ENCODE assay signal across 8 mouse cellular contexts in genomic region chr2:130628424-130628823, GRCm38 (mm10). TPM values are rescaled to one million over a fixed set of nuclear protein-coding genes. Genes with fewer than 3 reads are reported as not detected.
DNase-seq lines count a peak whose midpoint lies in the region; ATAC-seq and TF ChIP-seq lines count a peak whose summit lies in the region.

No protein-coding gene starts in this region.

- peaks cover 2% of the 10 kb centered on the region for H3K36me3 ChIP-seq in kidney, adult 2 months (ENCODE audit: control insufficient read depth, insufficient read depth, low read length)
- peaks cover 50% of the 10 kb centered on the region for H3K36me3 ChIP-seq in forebrain, embryonic 10.5 days (replicated peaks)
- H3K36me3 ChIP-seq in liver, embryonic 11.5 days (ENCODE audit: control insufficient read depth, insufficient read depth, low read length): peaks cover 11% of the 10 kb centered on the region

- TF ChIP-seq CTCF in kidney, adult 2 months (conservative IDR thresholded peaks at IDR 0.05; ENCODE audit: insufficient read depth, insufficient read length, low read depth, low read length): peak; percentile 23; the same call in 1 of the 2 replicates

- H3K9ac ChIP-seq in liver, embryonic 11.5 days (ENCODE audit: low read depth, low read length): no peak overlapping the region

- intact Hi-C loops in left cerebral cortex, postnatal 4 days (cut with DNase I): no loop called here

- H3K9me3 ChIP-seq in forebrain, embryonic 10.5 days: no peaks in the 10 kb centered on the region
- H3K9me3 ChIP-seq in liver, embryonic 11.5 days (ENCODE audit: control insufficient read depth, low read length): no peaks in the 10 kb centered on the region

- no peak for ATAC-seq in liver, embryonic 11.5 days (replicated peaks; ENCODE audit: low FRiP score)

- no peak overlapping the region for H3K27ac ChIP-seq in kidney, adult 2 months (ENCODE audit: insufficient read depth, low read depth, low read length)
- no peak overlapping the region for H3K27ac ChIP-seq in forebrain, embryonic 10.5 days
- H3K27ac ChIP-seq in liver, embryonic 11.5 days (ENCODE audit: low read depth, low read length): no peak overlapping the region

- no peaks in the 10 kb centered on the region for H3K27me3 ChIP-seq in kidney, adult 2 months (replicated peaks; ENCODE audit: control insufficient read depth, insufficient read depth, low read length)
- peaks cover 22% of the 10 kb centered on the region for H3K27me3 ChIP-seq in forebrain, embryonic 10.5 days (ENCODE audit: poor library complexity, severe bottlenecking)
- H3K27me3 ChIP-seq in liver, embryonic 11.5 days (replicated peaks; ENCODE audit: control insufficient read depth, insufficient read depth, low read length): peaks cover 6% of the 10 kb centered on the region

- DNase-seq in kidney, adult 2 months: no peak
- DNase-seq in kidney, adult 11 months: no peak
- DNase-seq in ES-CJ7 (ENCODE audit: low read depth, low spot score): peak; percentile 79
- DNase-seq in forebrain, embryonic 10.5 days (ENCODE audit: extremely low spot score, low spot score): no peak
- no peak for DNase-seq in liver, embryonic 11.5 days (ENCODE audit: low spot score)
- no peak for DNase-seq in Muller cell, postnatal 12 days (ENCODE audit: inconsistent ontology term)
- DNase-seq in left cerebral cortex, adult 18-20 months (ENCODE audit: low spot score in 2 of 2): no peak
- DNase-seq in left cerebral cortex, postnatal 4 days: no peak

- H3K4me2 ChIP-seq in liver, embryonic 11.5 days: peak overlapping the region; percentile 85

- TF ChIP-seq POLR2A in kidney, adult 2 months (IDR thresholded peaks at IDR 0.05; ENCODE audit: low read depth, low read length): no peak

- peaks cover 20% of the 10 kb centered on the region for H3K4me1 ChIP-seq in kidney, adult 2 months (ENCODE audit: control insufficient read depth, insufficient read depth, low read length)
- peaks cover 32% of the 10 kb centered on the region for H3K4me1 ChIP-seq in forebrain, embryonic 10.5 days
- peaks cover 4% of the 10 kb centered on the region; the same call in 1 of the 2 replicates for H3K4me1 ChIP-seq in liver, embryonic 11.5 days (replicated peaks; ENCODE audit: control insufficient read depth, insufficient read depth, low read length)

- 71% methylated on average over 3 of the region's 3 CpGs for WGBS in kidney, adult 2 months
- WGBS in forebrain, embryonic 10.5 days: 67% methylated on average over 3 of the region's 3 CpGs
- WGBS in liver, embryonic 11.5 days: 54% methylated on average over 3 of the region's 3 CpGs

- H3K4me3 ChIP-seq in kidney, adult 2 months (ENCODE audit: insufficient read depth, low read depth, low read length): no peak overlapping the region
- H3K4me3 ChIP-seq in forebrain, embryonic 10.5 days: peak overlapping the region; percentile 84
- peak overlapping the region; percentile 93 for H3K4me3 ChIP-seq in liver, embryonic 11.5 days (ENCODE audit: low read depth, low read length)

RNA-seq across cellular contexts. Expression of gene Fastkd5, which starts 1.4 kb away (rescaled TPM):
- 3.4 and 4.0 TPM in 2 replicates for polyA plus RNA-seq in kidney, adult 2 months (2012; rRNA removed)
- polyA plus RNA-seq in forebrain, embryonic 10.5 days (2016; fragmentation: Nextera tagmentation; extraction: Ambion mirVana): 21.4 and 22.7 TPM in 2 replicates
- 26.3 and 30.8 TPM in 2 replicates for polyA plus RNA-seq in liver, embryonic 11.5 days (2014; fragmentation: Nextera tagmentation; extraction: Ambion mirVana)
- total RNA-seq in left cerebral cortex, adult 18-20 months (2021): 10 to 100 TPM in 1 of 2 experiments, 1 to 10 TPM in 1; 7.8 to 13.4 TPM
- 1 to 10 TPM; 7.8 to 9.7 TPM for total RNA-seq in left cerebral cortex, postnatal 4 days (2021)

RNA-seq across cellular contexts. Expression of gene Ubox5, which starts 1.4 kb away (rescaled TPM):
- 7.3 and 8.0 TPM in 2 replicates for polyA plus RNA-seq in kidney, adult 2 months (2012; rRNA removed)
- 21.9 and 22.0 TPM in 2 replicates for polyA plus RNA-seq in forebrain, embryonic 10.5 days (2016; fragmentation: Nextera tagmentation; extraction: Ambion mirVana)
- 14.4 and 14.8 TPM in 2 replicates for polyA plus RNA-seq in liver, embryonic 11.5 days (2014; fragmentation: Nextera tagmentation; extraction: Ambion mirVana)
- total RNA-seq in left cerebral cortex, adult 18-20 months (2021): 10 to 100 TPM in 1 of 2 experiments, 1 to 10 TPM in 1; 8.2 to 10.7 TPM
- total RNA-seq in left cerebral cortex, postnatal 4 days (2021): 1 to 10 TPM; 8.8 to 9.1 TPM

RNA-seq across cellular contexts. Expression of gene Lzts3, which starts 14.2 kb away (rescaled TPM):
- 169 and 188 TPM in 2 replicates for polyA plus RNA-seq in kidney, adult 2 months (2012; rRNA removed)
- 3.4 and 3.8 TPM in 2 replicates for polyA plus RNA-seq in forebrain, embryonic 10.5 days (2016; fragmentation: Nextera tagmentation; extraction: Ambion mirVana)
- polyA plus RNA-seq in liver, embryonic 11.5 days (2014; fragmentation: Nextera tagmentation; extraction: Ambion mirVana): 0.36 and 0.38 TPM in 2 replicates
- total RNA-seq in left cerebral cortex, adult 18-20 months (2021): 100 to 1,000 TPM; 193 to 229 TPM
- total RNA-seq in left cerebral cortex, postnatal 4 days (2021): 10 to 100 TPM; 29.0 to 34.9 TPM

RNA-seq across cellular contexts. Expression of gene Ddrgk1, which starts 36.0 kb away (rescaled TPM):
- polyA plus RNA-seq in kidney, adult 2 months (2012; rRNA removed): 143 and 152 TPM in 2 replicates
- 44.7 and 46.9 TPM in 2 replicates for polyA plus RNA-seq in forebrain, embryonic 10.5 days (2016; fragmentation: Nextera tagmentation; extraction: Ambion mirVana)
- 61.2 and 62.9 TPM in 2 replicates for polyA plus RNA-seq in liver, embryonic 11.5 days (2014; fragmentation: Nextera tagmentation; extraction: Ambion mirVana)
- 100 to 1,000 TPM; 102 to 109 TPM for total RNA-seq in left cerebral cortex, adult 18-20 months (2021)
- 10 to 100 TPM; 56.3 to 68.9 TPM for total RNA-seq in left cerebral cortex, postnatal 4 days (2021)

RNA-seq across cellular contexts. Expression of gene Itpa, which starts 39.0 kb away (rescaled TPM):
- 33.9 and 34.2 TPM in 2 replicates for polyA plus RNA-seq in kidney, adult 2 months (2012; rRNA removed)
- polyA plus RNA-seq in forebrain, embryonic 10.5 days (2016; fragmentation: Nextera tagmentation; extraction: Ambion mirVana): 154 and 156 TPM in 2 replicates
- 105 and 106 TPM in 2 replicates for polyA plus RNA-seq in liver, embryonic 11.5 days (2014; fragmentation: Nextera tagmentation; extraction: Ambion mirVana)
- total RNA-seq in left cerebral cortex, adult 18-20 months (2021): 10 to 100 TPM; 34.9 to 38.2 TPM
- 10 to 100 TPM; 48.3 to 48.7 TPM for total RNA-seq in left cerebral cortex, postnatal 4 days (2021)

Comparison
In these comparisons a context has a peak if more than half of its experiments do, and no peak if none do; other contexts are left out.
1. RNA of gene Lzts3, which starts 14.2 kb away (polyA plus RNA-seq): 169 to 188 TPM in kidney, adult 2 months; 3.4 to 3.8 TPM in forebrain, embryonic 10.5 days and 0.36 to 0.38 TPM in liver, embryonic 11.5 days; every median in the first group is over 10 times any median in the second.